Mouse (Mus musculus): ENCODE results near the gene Ihh. TPM values are rescaled to one million over a fixed set of nuclear protein-coding genes. Genes with fewer than 3 reads are reported as not detected.

Gene Ihh
- total and polyA plus RNA-seq, 3 experiments, result not detected

GRCm38 (mm10) chr1:74950576-74951490, 639 bp downstream of the Ihh start:
- Histone ChIP-seq H3K27ac (ENCODE audit: insufficient read depth, low read depth) (no peak overlapping the region), H3K9ac (ENCODE audit: insufficient read depth, low read depth) (no peak overlapping the region), H3K9me3 (replicated peaks; ENCODE audit: low read length) (peaks cover 17% of the 10 kb centered on the region), H3K36me3 (replicated peaks in 1 of 2; ENCODE audit: control insufficient read depth in 1 of 2, insufficient read depth in 1 of 2, low read length in 1 of 2) (no peaks in the 10 kb centered on the region), H3K4me1 (ENCODE audit: control insufficient read depth in 1 of 2, insufficient read depth in 2 of 2) (peaks cover 0 to 6% of the 10 kb centered on the region in 2 experiments; a peak in 2 of 4 replicates), H3K4me3 (replicated peaks in 1 of 3; ENCODE audit: low read depth in 2 of 3, low read length in 2 of 3, poor library complexity in 1 of 3) (no peak overlapping the region), H3K4me2 (ENCODE audit: insufficient read depth, low read depth, poor library complexity, severe bottlenecking) (no peak overlapping the region), H3K27me3 (replicated peaks) (peaks cover 40% of the 10 kb centered on the region), H3K79me2 (replicated peaks; ENCODE audit: control insufficient read depth, extremely low read depth, insufficient read depth, poor library complexity, severe bottlenecking) (no peaks in the 10 kb centered on the region)
- DNase-seq (ENCODE audit: extremely low read depth), result no peak
- dilution Hi-C loops (cut with MboI; ENCODE audit: extremely low pct_ligation_motif_present, extremely low pct_unique_long_range_greater_than_20kb, low sequenced_read_pairs), result no loop called here
- TF ChIP-seq E2F4 (IDR thresholded peaks at IDR 0.05; ENCODE audit: insufficient replicate concordance, low read depth, low read length) (no peak), ZKSCAN1 (IDR thresholded peaks at IDR 0.05; ENCODE audit: borderline replicate concordance, low read depth, low read length) (no peak), TCF12 (IDR thresholded peaks at IDR 0.05; ENCODE audit: low read depth, low read length) (no peak), RCOR1 (conservative IDR thresholded peaks at IDR 0.05; ENCODE audit: low read depth, low read length) (no peak), USF2 (conservative IDR thresholded peaks at IDR 0.05; ENCODE audit: low read depth, low read length) (no peak), ZNF384 (IDR thresholded peaks at IDR 0.05; ENCODE audit: low read depth, low read length) (no peak)
- in situ Hi-C loops (cut with MboI; ENCODE audit: low pct_ligation_motif_present, low pct_unique_long_range_greater_than_20kb, low sequenced_read_pairs), result no loop called here

DNA sequence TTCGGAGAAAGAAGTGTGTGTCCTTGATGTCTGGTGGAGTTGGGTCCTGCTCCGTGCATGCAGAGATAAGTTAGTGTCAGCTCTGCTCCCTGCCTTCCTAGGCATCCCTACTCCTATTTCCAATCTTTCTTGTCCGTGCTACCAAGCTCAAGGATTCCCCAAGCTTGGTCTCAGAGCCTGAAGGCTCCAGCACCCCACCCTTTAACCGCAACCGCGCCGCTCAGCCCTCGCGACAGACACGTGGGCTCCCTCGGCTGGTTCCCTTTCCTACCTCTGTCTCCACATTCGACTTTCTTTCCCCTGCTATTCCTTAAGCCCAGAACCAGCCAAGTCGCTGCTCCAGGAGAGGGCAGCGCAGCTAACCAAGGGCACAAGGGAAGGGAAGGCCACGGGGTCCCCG, 1.4 kb downstream of the Ihh start:
- in situ Hi-C loops (cut with MboI; ENCODE audit: low pct_ligation_motif_present, low pct_unique_long_range_greater_than_20kb, low sequenced_read_pairs), result no loop called here
- H3K9ac ChIP-seq (ENCODE audit: insufficient read depth, low read depth), result no peak overlapping the region

GRCm38 (mm10) chr1:74949666-74950050, 1.8 kb downstream of the Ihh start:
- no peak for TF ChIP-seq EP300 (IDR thresholded peaks at IDR 0.05; ENCODE audit: low read length)
- no peak for TF ChIP-seq SMC3 (IDR thresholded peaks at IDR 0.05; ENCODE audit: low read depth, low read length)
- Histone ChIP-seq H3K4me2 (ENCODE audit: insufficient read depth, low read depth, poor library complexity, severe bottlenecking) (no peak overlapping the region), H3K27ac (ENCODE audit: insufficient read depth, low read depth) (no peak overlapping the region), H3K4me1 (ENCODE audit: control insufficient read depth in 1 of 2, insufficient read depth in 2 of 2) (peaks cover 0 to 6% of the 10 kb centered on the region in 2 experiments; a peak in 2 of 4 replicates), H3K9ac (ENCODE audit: insufficient read depth, low read depth) (no peak overlapping the region), H3K36me3 (replicated peaks in 1 of 2; ENCODE audit: control insufficient read depth in 1 of 2, insufficient read depth in 1 of 2, low read length in 1 of 2) (no peaks in the 10 kb centered on the region), H3K27me3 (replicated peaks) (peaks cover 48% of the 10 kb centered on the region), H3K79me2 (replicated peaks; ENCODE audit: control insufficient read depth, extremely low read depth, insufficient read depth, poor library complexity, severe bottlenecking) (no peaks in the 10 kb centered on the region), H3K9me3 (replicated peaks; ENCODE audit: low read length) (peaks cover 17% of the 10 kb centered on the region), H3K4me3 (replicated peaks in 1 of 3; ENCODE audit: low read depth in 2 of 3, low read length in 2 of 3, poor library complexity in 1 of 3) (no peak overlapping the region)
- no peak for DNase-seq (ENCODE audit: extremely low read depth)
- dilution Hi-C loops (cut with MboI; ENCODE audit: extremely low pct_ligation_motif_present, extremely low pct_unique_long_range_greater_than_20kb, low sequenced_read_pairs), result no loop called here
- in situ Hi-C loops (cut with MboI; ENCODE audit: low pct_ligation_motif_present, low pct_unique_long_range_greater_than_20kb, low sequenced_read_pairs), result loop anchor here (5.0 to 25.0 kb wide), 3 partner anchors 78 to 513 kb away; partner anchors contain the start of genes Asic4 and Ptprn

More for the DNA sequence above, 1.4 kb downstream of the Ihh start:
- no peak overlapping the region for H3K4me2 ChIP-seq (ENCODE audit: insufficient read depth, low read depth, poor library complexity, severe bottlenecking)
- peaks cover 47% of the 10 kb centered on the region for H3K27me3 ChIP-seq (replicated peaks)
- H3K4me1 ChIP-seq (ENCODE audit: control insufficient read depth in 1 of 2, insufficient read depth in 2 of 2), result peaks cover 0 to 6% of the 10 kb centered on the region in 2 experiments; a peak in 2 of 4 replicates
- peaks cover 17% of the 10 kb centered on the region for H3K9me3 ChIP-seq (replicated peaks; ENCODE audit: low read length)
- H3K4me3 ChIP-seq (replicated peaks in 1 of 3; ENCODE audit: low read depth in 2 of 3, low read length in 2 of 3, poor library complexity in 1 of 3), result no peak overlapping the region
- DNase-seq (ENCODE audit: extremely low read depth), result no peak
- TF ChIP-seq EP300 (IDR thresholded peaks at IDR 0.05; ENCODE audit: low read length), result no peak
- no peak for TF ChIP-seq KAT2A (IDR thresholded peaks at IDR 0.05; ENCODE audit: insufficient replicate concordance, low read length)
- TF ChIP-seq NRF1 (IDR thresholded peaks at IDR 0.05; ENCODE audit: low read depth, low read length), result no peak
- TF ChIP-seq ZC3H11A (IDR thresholded peaks at IDR 0.05; ENCODE audit: low read depth, low read length), result no peak
- no peak for TF ChIP-seq ZNF384 (IDR thresholded peaks at IDR 0.05; ENCODE audit: low read depth, low read length)
- TF ChIP-seq MAZ (IDR thresholded peaks at IDR 0.05; ENCODE audit: low read depth, low read length), result no peak
- TF ChIP-seq USF1 (IDR thresholded peaks at IDR 0.05; ENCODE audit: low read depth, low read length), result no peak
- no peak for TF ChIP-seq CHD2 (IDR thresholded peaks at IDR 0.05; ENCODE audit: low read length)
- TF ChIP-seq SMC3 (IDR thresholded peaks at IDR 0.05; ENCODE audit: low read depth, low read length), result no peak
- no peak for TF ChIP-seq E2F4 (IDR thresholded peaks at IDR 0.05; ENCODE audit: insufficient replicate concordance, low read depth, low read length)
- dilution Hi-C loops (cut with MboI; ENCODE audit: extremely low pct_ligation_motif_present, extremely low pct_unique_long_range_greater_than_20kb, low sequenced_read_pairs), result no loop called here
- no peak overlapping the region for H3K27ac ChIP-seq (ENCODE audit: insufficient read depth, low read depth)
- H3K36me3 ChIP-seq (replicated peaks in 1 of 2; ENCODE audit: control insufficient read depth in 1 of 2, insufficient read depth in 1 of 2, low read length in 1 of 2), result no peaks in the 10 kb centered on the region
- no peaks in the 10 kb centered on the region for H3K79me2 ChIP-seq (replicated peaks; ENCODE audit: control insufficient read depth, extremely low read depth, insufficient read depth, poor library complexity, severe bottlenecking)
